Mouse (Mus musculus) neural tube, embryonic 13.5 days (tissue): Measurements from ENCODE around the gene Cdc6. TPM values are rescaled to one million over a fixed set of nuclear protein-coding genes. Genes with fewer than 3 reads are reported as not detected.
A peak's percentile ranks its signal among the peaks of the same experiment; 100 is the strongest.

Source experiments
- ATAC-seq: fragments of 200-750 bp; cut with Nextera tagmentation; 2 replicates; pipeline ENCODE4 v1.8.0; 2017; ENCODE audit warnings: low read depth, mild to moderate bottlenecking, moderate TSS enrichment, moderate library complexity
- H3K27ac ChIP-seq: fragments of 300-500 bp; sonication (generic); replicated peaks from 2 replicates; pipeline ENCODE4 v1.5.1; 2015; ENCODE audit warnings: moderate library complexity, mild to moderate bottlenecking, inconsistent platforms
- H3K27me3 ChIP-seq: fragments of 300-500 bp; sonication (generic); 2 replicates; pipeline ENCODE4 v1.6.1; 2015; ENCODE audit warnings: mild to moderate bottlenecking, inconsistent platforms
- H3K36me3 ChIP-seq: fragments of 300-500 bp; sonication (generic); 2 replicates; pipeline ENCODE4 v1.6.1; 2015; ENCODE audit warnings: mild to moderate bottlenecking, inconsistent platforms
- H3K4me1 ChIP-seq: fragments of 300-500 bp; sonication (generic); replicated peaks from 2 replicates; pipeline ENCODE4 v1.6.1; 2015; ENCODE audit warnings: inconsistent platforms
- H3K4me2 ChIP-seq: fragments of 300-500 bp; sonication (generic); 2 replicates; pipeline ENCODE4 v1.6.1; 2015; ENCODE audit warnings: inconsistent platforms, mild to moderate bottlenecking, moderate library complexity
- H3K4me3 ChIP-seq: fragments of 300-500 bp; sonication (generic); 2 replicates; pipeline ENCODE4 v1.5.1; 2015; ENCODE audit warnings: mild to moderate bottlenecking, inconsistent platforms
- H3K9ac ChIP-seq: fragments of 300-500 bp; sonication (generic); 2 replicates; pipeline ENCODE4 v1.6.1; 2015; ENCODE audit warnings: moderate library complexity, mild to moderate bottlenecking, inconsistent platforms
- H3K9me3 ChIP-seq: fragments of 300-500 bp; sonication (generic); 2 replicates; pipeline ENCODE4 v1.6.1; 2016; ENCODE audit warnings: inconsistent platforms
- WGBS: fragments of 180-500 bp; shearing (Covaris S2); methylation state at CpG from one replicate; pipeline ENCODE4 v1.1.7; 2015; 5-methylcytosine and 5-hydroxymethylcytosine counted together
- polyA plus RNA-seq: library from polyadenylated mRNA; unstranded; fragments of >200 nt; fragmentation: Nextera tagmentation; extraction: Ambion mirVana; gene quantifications from 2 replicates; pipeline ENCODE4 v1.2.1, GENCODE M21; 2015

The Cdc6 gene
- polyA plus RNA-seq, 1 experiment from 2014 or later = 4.2 TPM

DNA sequence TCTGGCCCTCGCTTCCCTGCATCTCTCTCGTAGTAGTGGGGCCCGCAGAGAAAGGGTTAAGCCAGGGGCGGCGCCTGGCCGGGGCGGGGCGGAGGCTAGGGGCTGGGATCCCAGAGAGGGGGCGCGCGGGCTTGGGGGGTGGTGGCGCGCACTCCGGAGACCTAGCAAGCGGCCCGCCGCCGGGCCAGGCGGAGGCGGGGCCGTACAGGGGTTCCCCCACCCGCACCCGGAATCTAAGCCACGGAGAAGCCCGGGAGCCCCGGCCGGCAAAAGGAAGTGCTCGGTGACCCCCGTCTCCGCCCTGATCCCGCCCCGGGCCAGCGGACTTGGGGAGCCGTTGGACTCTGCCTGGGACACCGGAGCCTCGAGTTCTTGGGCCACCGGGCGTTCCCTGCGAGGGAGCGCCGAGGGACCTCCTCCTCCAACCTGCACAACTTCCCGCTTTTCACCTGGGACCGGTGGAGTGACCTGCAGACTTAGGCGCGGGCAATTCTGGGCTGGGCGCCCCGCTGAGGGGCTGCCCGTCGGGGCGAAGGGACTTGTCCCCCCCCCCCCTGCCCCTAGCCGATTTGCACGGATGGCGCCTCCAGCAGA, 52.8 kb downstream of the Cdc6 start:
- H3K27me3 ChIP-seq = no peaks in the 10 kb centered on the region
- H3K4me1 ChIP-seq = peaks cover 78% of the 10 kb centered on the region
- peak; percentile 33; the same call in 1 of the 2 replicates for ATAC-seq
- H3K4me3 ChIP-seq = peak overlapping the region; percentile 84
- peak overlapping the region; percentile 98 for H3K4me2 ChIP-seq
- H3K9ac ChIP-seq = peak overlapping the region; percentile 88
- peak overlapping the region; percentile 98 for H3K27ac ChIP-seq
- under 1% methylated on average over 51 of the region's 53 CpGs for WGBS
- no peaks in the 10 kb centered on the region for H3K36me3 ChIP-seq
- H3K9me3 ChIP-seq = no peaks in the 10 kb centered on the region

DNA sequence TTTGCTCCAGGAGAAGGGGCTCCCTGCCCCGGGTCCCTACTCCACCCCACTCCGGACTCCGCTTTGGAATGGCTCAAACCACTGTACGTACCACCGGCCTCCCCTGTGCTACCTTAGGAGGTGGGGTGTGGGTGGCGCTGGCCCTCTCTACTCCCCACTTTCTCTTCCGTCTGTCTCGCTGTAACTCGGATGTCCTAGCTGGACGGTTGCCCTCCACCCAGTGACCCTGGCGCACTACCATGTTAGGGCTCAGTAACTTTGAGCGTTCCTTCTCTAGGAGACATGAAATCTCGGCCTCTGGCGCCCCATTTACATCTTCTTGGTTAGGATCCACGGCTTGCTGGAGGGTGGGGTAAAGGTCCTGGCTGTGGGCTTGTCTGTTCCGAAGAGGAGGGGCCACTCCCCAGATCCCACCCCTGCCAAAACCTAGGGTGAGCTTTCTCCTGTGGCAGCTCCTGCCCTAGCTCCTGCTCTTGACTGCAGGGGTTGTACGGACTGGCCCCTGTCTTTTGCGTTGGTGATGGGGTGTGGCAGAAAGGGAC, 53.5 kb downstream of the Cdc6 start:
- ATAC-seq = no peak
- H3K27me3 ChIP-seq = no peaks in the 10 kb centered on the region
- H3K27ac ChIP-seq = peak overlapping the region; percentile 98
- H3K9me3 ChIP-seq = no peaks in the 10 kb centered on the region
- peak overlapping the region; percentile 88 for H3K9ac ChIP-seq
- H3K36me3 ChIP-seq = no peaks in the 10 kb centered on the region
- H3K4me2 ChIP-seq = peak overlapping the region; percentile 98
- peaks cover 79% of the 10 kb centered on the region for H3K4me1 ChIP-seq
- peak overlapping the region; percentile 84 for H3K4me3 ChIP-seq
- 2% methylated on average over 18 of the region's 18 CpGs for WGBS

DNA sequence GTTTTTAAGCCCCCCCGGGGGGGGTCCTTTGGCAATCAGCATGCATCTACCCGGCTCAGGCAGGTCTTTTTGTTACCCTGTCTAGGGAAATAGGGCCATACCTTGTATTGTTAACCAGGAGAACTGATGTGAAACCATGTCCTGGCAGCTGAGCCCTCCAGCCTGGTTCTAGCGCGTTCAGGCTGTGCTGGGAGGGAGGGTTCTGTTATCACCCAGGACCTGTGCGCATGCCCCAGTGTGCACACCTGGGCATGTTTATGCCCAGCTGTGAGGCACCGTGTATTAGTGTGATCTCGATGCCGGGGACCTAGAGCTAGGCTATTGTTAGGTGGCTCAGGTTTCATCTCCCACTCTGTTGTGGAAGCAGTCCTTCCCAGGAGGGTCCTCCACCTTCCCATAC, 54.2 kb downstream of the Cdc6 start:
- H3K4me2 ChIP-seq = peak overlapping the region; percentile 98
- H3K36me3 ChIP-seq = no peaks in the 10 kb centered on the region
- peak overlapping the region; percentile 88 for H3K9ac ChIP-seq
- WGBS = 6% methylated on average over 8 of the region's 8 CpGs
- peak overlapping the region; percentile 98 for H3K27ac ChIP-seq
- H3K9me3 ChIP-seq = no peaks in the 10 kb centered on the region
- ATAC-seq = no peak
- peak overlapping the region; percentile 84 for H3K4me3 ChIP-seq
- peaks cover 81% of the 10 kb centered on the region for H3K4me1 ChIP-seq
- no peaks in the 10 kb centered on the region for H3K27me3 ChIP-seq

DNA sequence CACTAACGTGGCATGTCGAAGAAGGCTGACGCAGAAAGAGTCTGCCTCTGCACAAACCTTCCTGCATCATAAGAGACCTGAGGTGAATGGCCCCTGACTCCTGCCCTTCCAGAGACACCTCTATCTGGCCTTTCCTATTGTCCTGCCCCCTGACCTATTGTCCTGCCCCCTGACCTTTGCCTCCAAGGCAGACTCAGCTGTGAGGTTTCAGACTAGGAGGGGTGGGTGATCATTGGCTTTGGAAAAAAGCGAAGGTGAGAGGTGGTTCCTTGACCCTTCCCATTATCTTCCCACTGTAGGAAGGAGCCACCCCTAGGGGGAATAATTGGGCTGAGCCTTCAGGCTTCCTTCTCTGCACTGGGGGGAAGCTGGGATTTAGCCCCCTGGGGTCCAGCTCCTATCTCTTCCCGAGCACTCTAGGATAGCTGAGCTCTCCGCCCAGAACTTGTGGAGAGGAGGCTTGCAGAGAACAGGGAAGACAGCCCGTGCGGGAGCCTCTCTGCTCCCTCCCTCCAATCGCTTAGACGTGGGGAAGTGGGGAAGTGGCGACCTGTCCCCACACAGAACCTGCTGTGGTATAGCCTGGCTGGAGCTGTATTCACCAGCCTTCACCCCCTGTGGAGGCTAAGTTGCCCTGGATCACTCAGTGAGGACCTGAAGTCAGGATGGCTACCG, 55.0 kb downstream of the Cdc6 start:
- H3K4me1 ChIP-seq = peaks cover 88% of the 10 kb centered on the region
- no peak for ATAC-seq
- H3K27me3 ChIP-seq = no peaks in the 10 kb centered on the region
- H3K4me3 ChIP-seq = peak overlapping the region; percentile 84
- H3K36me3 ChIP-seq = no peaks in the 10 kb centered on the region
- peak overlapping the region; percentile 88 for H3K9ac ChIP-seq
- H3K4me2 ChIP-seq = peak overlapping the region; percentile 98
- WGBS = 2% methylated on average over 12 of the region's 12 CpGs
- H3K9me3 ChIP-seq = no peaks in the 10 kb centered on the region
- H3K27ac ChIP-seq = peak overlapping the region; percentile 98

DNA sequence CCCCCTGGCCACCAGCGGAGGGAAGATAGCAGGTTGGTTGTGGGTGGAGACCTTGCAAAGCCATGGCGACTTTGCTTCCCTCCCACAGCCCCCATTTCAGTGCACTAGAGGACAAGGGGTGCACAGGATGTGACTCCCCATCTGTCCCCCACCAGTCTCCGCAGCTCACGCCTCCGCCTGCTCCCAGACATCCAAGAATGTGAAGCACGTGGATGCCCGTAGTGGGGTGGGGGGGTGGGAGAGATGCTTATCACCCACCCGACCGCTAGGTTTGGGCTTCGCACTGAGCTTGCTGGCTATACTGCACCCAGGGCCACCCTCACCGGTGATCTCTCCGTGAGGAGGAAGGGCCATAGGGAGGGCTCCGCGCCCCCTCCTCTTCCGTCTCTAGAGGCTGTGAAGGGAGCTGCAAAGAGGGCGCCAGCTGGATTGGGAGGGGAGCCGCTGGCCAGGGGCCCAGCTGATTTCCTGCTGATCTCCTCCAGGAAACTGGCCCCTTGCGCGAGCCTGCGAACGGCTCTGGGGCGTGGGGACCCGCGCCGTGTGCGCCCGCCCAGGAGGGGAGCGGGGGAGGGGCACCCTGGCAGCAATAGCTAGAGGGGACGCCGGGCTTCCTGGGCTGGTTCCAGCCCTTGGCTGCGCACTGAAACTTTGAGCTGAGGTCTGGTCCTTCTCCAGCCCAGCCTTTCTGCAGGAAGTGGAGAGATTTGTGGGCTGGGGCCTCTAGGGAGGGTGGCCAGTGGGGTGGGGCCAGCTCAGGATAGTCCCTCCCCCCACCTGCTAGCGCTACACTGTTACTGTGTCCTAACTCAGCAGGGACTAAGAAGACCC, 55.8 kb downstream of the Cdc6 start:
- H3K4me3 ChIP-seq = peak overlapping the region; percentile 84
- no peaks in the 10 kb centered on the region for H3K27me3 ChIP-seq
- H3K4me1 ChIP-seq = peaks cover 97% of the 10 kb centered on the region
- peak; percentile 42 for ATAC-seq
- H3K27ac ChIP-seq = peak overlapping the region; percentile 98
- H3K4me2 ChIP-seq = peak overlapping the region; percentile 98
- no peaks in the 10 kb centered on the region for H3K9me3 ChIP-seq
- H3K36me3 ChIP-seq = no peaks in the 10 kb centered on the region
- peak overlapping the region; percentile 88 for H3K9ac ChIP-seq
- WGBS = under 1% methylated on average over 32 of the region's 32 CpGs

DNA sequence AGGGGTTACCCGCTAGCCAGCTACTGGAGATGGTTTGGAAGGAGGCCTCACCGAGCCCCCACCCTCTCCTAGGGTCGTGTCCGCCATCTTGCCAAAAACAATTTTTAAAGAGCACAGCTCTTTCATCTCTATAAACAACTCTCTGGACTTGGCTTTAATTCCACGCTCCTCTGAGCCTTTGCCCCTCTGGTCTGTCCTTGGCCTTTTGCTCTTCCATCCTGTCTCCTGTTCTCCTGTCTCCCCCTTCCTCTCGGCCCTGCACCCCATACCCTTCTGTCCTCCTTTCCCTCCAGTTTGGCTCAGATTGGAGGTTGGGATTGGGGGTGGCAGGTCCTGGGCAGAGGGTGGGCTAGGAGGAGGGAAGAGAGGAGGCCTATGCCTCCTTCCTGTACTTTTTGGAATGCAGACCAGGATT, 56.6 kb downstream of the Cdc6 start:
- Histone ChIP-seq H3K9me3 (no peaks in the 10 kb centered on the region), H3K4me1 (peaks cover 99% of the 10 kb centered on the region), H3K27ac (peak overlapping the region; percentile 98), H3K9ac (peak overlapping the region; percentile 88), H3K27me3 (no peaks in the 10 kb centered on the region), H3K4me2 (peak overlapping the region; percentile 98), H3K4me3 (peak overlapping the region; percentile 84), H3K36me3 (no peaks in the 10 kb centered on the region)
- 8% methylated on average over 6 of the region's 6 CpGs for WGBS
- ATAC-seq = no peak

DNA sequence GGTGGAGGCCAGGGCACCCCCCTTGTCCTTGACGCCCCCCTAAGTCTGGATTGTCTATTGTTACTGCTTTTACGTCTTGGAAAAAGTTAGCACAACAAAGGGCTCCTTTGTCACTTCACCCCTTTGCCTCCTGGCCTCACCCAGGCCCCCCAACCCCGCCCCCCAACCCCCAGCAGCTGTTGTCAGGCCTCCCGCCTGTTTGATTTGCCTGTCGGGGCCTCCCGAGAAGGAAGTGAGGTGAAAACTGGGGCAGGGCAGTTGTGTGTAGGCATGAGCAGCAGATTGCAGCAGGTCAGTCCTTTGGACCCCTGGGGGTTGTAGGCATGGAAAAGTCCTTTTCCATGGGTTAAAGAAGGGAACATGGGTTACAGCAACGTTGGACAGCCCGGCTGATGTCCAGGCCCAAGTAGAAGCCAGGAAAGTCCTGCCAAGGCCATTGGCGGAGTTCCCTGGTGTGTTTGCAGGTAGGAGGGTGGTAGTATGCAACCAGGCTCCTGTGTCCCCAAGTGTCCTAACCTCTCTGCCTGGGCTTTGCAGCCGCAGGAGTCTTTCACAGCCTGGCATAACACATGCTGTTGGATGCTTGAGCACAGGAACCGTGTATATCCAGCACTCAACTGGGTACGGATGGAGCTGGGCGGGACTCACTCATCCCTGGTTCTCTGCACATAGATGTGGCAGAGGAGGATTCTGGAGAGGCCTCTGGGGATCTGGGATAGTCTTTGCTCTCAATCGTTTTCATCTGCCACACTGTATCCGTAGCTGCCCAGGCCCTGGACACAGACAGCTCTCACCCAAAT, 57.2 kb downstream of the Cdc6 start:
- H3K27me3 ChIP-seq = no peaks in the 10 kb centered on the region
- H3K36me3 ChIP-seq = no peaks in the 10 kb centered on the region
- no peaks in the 10 kb centered on the region for H3K9me3 ChIP-seq
- peaks cover 99% of the 10 kb centered on the region for H3K4me1 ChIP-seq
- H3K4me3 ChIP-seq = peak overlapping the region; percentile 84
- H3K9ac ChIP-seq = peak overlapping the region; percentile 88
- 7% methylated on average over 15 of the region's 15 CpGs for WGBS
- ATAC-seq = no peak
- peak overlapping the region; percentile 98 for H3K4me2 ChIP-seq
- H3K27ac ChIP-seq = peak overlapping the region; percentile 98

DNA sequence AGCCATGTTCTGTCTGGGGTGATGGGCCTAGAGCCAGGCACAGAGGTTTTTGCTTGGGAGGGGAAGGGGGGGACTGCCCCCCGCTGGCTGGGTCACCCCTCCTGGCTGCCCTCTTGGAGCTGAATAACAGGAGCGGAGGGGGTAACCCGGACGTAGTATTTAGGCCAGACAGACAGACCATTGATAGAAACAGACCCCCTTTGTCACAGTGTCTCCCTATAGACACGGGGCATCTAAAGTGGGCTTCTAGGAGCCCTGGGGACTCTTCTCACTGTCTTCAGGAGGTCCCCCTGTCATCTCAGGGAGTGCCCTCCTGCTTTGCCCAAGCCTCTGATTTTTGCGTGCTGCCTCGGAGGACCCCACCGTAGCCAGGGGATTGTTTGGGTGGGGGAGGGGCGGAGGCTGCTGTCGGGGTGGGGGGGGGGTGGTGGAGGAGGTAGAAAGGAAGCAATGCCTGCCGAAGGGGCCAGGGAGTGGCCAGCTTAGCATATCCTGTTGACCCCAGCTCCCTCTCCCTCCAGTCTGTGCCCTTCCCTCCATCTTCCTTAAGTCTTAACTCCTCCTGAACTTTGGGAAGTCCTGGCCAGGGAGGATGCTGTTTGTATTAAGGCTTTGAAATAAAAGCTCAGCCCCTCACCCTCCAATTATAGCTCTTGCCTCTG, 57.9 kb downstream of the Cdc6 start:
- no peak for ATAC-seq
- peak overlapping the region; percentile 98 for H3K27ac ChIP-seq
- H3K4me1 ChIP-seq = peaks cover 100% of the 10 kb centered on the region
- H3K27me3 ChIP-seq = no peaks in the 10 kb centered on the region
- no peaks in the 10 kb centered on the region for H3K9me3 ChIP-seq
- H3K4me3 ChIP-seq = peak overlapping the region; percentile 84
- peaks cover 5% of the 10 kb centered on the region for H3K36me3 ChIP-seq
- H3K4me2 ChIP-seq = peak overlapping the region; percentile 98
- peak overlapping the region; percentile 88 for H3K9ac ChIP-seq
- 1% methylated on average over 11 of the region's 11 CpGs for WGBS

DNA sequence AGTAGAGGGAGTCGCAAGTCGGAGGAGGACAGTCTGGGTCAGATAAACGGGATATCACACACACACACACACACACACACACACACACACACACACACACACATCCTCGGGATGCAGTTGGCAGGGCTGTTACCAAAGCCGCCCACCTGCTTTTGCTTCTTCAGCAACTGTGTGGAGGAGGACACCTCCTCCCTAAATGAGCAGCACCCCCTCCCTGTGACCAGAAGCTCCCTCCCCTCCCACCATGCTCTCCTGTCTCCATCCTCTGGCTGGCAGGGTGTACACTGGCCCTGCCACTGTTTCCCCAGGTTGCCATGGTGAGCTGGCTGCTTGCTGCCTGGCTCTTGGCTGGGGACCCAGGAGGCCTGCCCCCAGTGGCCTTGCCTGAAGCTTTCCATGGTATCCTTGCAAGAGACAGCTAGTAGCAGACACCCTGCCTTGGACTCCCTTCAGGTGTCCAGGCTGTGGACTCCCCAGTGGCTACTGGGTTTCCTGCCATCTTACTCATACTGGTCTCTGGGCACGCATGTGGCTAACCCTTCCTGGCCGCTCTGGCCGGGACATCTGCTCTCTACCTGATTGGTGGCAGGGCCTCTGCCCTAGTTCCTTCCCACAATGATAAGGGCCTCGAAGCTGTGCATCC, 59.0 kb downstream of the Cdc6 start:
- H3K9ac ChIP-seq = peak overlapping the region; percentile 88
- peaks cover 100% of the 10 kb centered on the region for H3K4me1 ChIP-seq
- H3K9me3 ChIP-seq = no peaks in the 10 kb centered on the region
- peaks cover 8% of the 10 kb centered on the region for H3K36me3 ChIP-seq
- 15% methylated on average over 9 of the region's 9 CpGs for WGBS
- H3K4me2 ChIP-seq = peak overlapping the region; percentile 98
- H3K4me3 ChIP-seq = peak overlapping the region; percentile 84; the same call in 1 of the 2 replicates
- peak; percentile 24 for ATAC-seq
- peak overlapping the region; percentile 98 for H3K27ac ChIP-seq
- H3K27me3 ChIP-seq = no peaks in the 10 kb centered on the region

DNA sequence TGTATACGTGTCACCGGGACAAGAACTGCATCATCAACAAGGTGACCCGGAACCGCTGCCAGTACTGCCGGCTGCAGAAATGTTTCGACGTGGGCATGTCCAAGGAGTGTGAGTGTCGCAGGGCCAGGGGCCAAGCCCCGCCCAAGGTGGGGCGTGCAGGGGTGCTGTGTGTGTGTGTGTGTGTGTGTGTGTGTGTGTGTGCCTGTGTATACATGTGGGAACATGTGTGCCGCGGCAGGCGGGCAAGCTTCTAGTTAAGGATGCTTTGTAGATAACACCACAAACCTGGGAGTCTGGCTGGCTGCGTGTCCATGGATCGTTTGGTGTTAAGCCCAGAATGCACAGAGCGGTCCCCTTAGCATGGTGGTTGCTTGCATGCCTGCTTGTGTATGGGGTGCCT, 60.5 kb downstream of the Cdc6 start:
- WGBS = 18% methylated on average over 15 of the region's 16 CpGs
- peak overlapping the region; percentile 8; the same call in 1 of the 2 replicates for H3K4me3 ChIP-seq

More for the DNA sequence above, 60.5 kb downstream of the Cdc6 start:
- H3K9ac ChIP-seq = peak overlapping the region; percentile 88
- H3K4me1 ChIP-seq = peaks cover 95% of the 10 kb centered on the region
- ATAC-seq = no peak
- peaks cover 19% of the 10 kb centered on the region for H3K36me3 ChIP-seq
- H3K27ac ChIP-seq = peak overlapping the region; percentile 98
- no peaks in the 10 kb centered on the region for H3K27me3 ChIP-seq
- H3K4me2 ChIP-seq = peak overlapping the region; percentile 98
- H3K9me3 ChIP-seq = no peaks in the 10 kb centered on the region
